Mouse (Mus musculus) hindbrain, postnatal 0 days (tissue): ENCODE measurements around the gene Bcl9. TPM values are rescaled to one million over a fixed set of nuclear protein-coding genes. Genes with fewer than 3 reads are reported as not detected.
A peak's percentile ranks its signal among the peaks of the same experiment; 100 is the strongest.

ENCODE experiments used
- ATAC-seq: fragments of 200-750 bp; cut with Nextera tagmentation; 2 replicates; pipeline ENCODE4 v1.8.0; 2017; ENCODE audit warnings: mild to moderate bottlenecking, moderate TSS enrichment, moderate library complexity
- DNase-seq: peaks from one replicate; pipeline ENCODE4 v3.0.0-alpha.2; 2015; ENCODE audit warnings: low spot score
- H3K27ac ChIP-seq: fragments of 300-500 bp; sonication (generic); 2 replicates; pipeline ENCODE4 v1.5.1; 2014; ENCODE audit warnings: mild to moderate bottlenecking
- H3K27me3 ChIP-seq: fragments of 300-500 bp; sonication (generic); 2 replicates; pipeline ENCODE4 v1.6.1; 2014; ENCODE audit warnings: low read length, mixed read lengths; ENCODE audit not compliant: insufficient read depth
- H3K36me3 ChIP-seq: fragments of 300-500 bp; sonication (generic); 2 replicates; pipeline ENCODE4 v1.6.1; 2014; ENCODE audit warnings: low read length, mixed read lengths; ENCODE audit not compliant: insufficient read depth
- H3K4me1 ChIP-seq: fragments of 300-500 bp; sonication (generic); 2 replicates; pipeline ENCODE4 v1.6.1; 2014; ENCODE audit warnings: antibody characterized with exemption, low read length, mixed read lengths; ENCODE audit not compliant: insufficient read depth
- H3K4me2 ChIP-seq: fragments of 300-500 bp; sonication (generic); 2 replicates; pipeline ENCODE4 v1.6.1; 2014; ENCODE audit warnings: low read depth, mild to moderate bottlenecking, low read length, moderate library complexity, mixed read lengths
- H3K4me3 ChIP-seq: fragments of 300-500 bp; sonication (generic); 2 replicates; pipeline ENCODE4 v1.5.1; 2014; ENCODE audit warnings: low read length
- H3K9ac ChIP-seq: fragments of 300-500 bp; sonication (generic); replicated peaks from 2 replicates; pipeline ENCODE4 v1.6.1; 2014; ENCODE audit warnings: mild to moderate bottlenecking, low read length, moderate library complexity, mixed read lengths
- H3K9me3 ChIP-seq: fragments of 300-500 bp; sonication (generic); 2 replicates; pipeline ENCODE4 v1.6.1; 2016; ENCODE audit warnings: low read length, mixed read lengths
- CTCF ChIP-seq: IDR thresholded peaks from 2 replicates; pipeline ENCODE4 v1.5.1; 2016; ENCODE audit warnings: antibody characterized with exemption, control low read depth, low read depth
- whole genome bisulfite sequencing: fragments of 180-500 bp; shearing (Covaris S2); extraction: QIAGEN DNeasy Blood & Tissue Kit; methylation state at CpG from one replicate; pipeline ENCODE4 v1.1.7; 2014; 5-methylcytosine and 5-hydroxymethylcytosine counted together
- polyA plus RNA-seq: library from polyadenylated mRNA; unstranded; fragments of >200 nt; fragmentation: Nextera tagmentation; extraction: Ambion mirVana; gene quantifications from 2 replicates; pipeline ENCODE4 v1.2.1, GENCODE M21; 2015
- total RNA-seq: library from RNA; depleted of rRNA; stranded (reverse); fragments of >200 nt; gene quantifications from 2 replicates; pipeline ENCODE4 v1.2.3, GENCODE M21; 2014

Bcl9 gene
- total and polyA plus RNA-seq, 2 experiments from 2014 or later, result 30.3 to 53.8 TPM

DNA sequence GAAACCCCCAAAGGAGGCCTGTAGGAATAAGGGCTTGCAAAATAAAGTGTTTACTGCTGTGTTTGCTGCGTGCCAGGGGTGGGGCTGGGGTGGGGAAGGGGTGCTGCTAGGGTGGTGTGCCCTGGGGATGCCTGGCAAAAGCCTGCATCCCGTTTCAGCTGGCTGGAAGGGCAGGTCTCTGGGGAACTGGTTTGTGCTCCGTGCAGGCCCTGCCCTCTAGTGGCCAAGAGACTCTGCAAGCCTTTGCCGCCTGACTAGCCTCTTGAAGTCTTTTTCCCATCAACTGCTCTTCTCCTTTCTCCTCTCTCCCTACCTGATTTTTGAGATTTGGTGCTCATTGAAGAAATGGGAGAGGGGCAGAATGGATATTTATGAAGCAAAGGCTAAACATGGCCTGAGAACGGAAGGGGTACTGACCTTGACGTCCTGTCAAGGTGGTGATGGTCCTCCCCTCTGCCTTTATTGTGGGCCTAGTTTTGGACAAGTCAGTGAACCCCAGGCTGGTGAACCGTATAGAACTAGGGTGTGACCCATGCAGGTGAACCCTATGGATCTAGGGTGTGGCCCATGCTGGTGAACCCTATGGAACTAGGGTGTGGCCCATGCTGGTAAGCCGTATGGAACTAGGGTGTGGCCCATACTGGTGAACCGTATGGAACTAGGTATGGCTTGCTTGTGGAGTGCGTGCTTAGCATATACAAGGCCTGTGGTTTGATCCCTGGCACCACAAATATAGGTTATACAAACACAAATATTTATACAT lies 112.4 kb downstream of the Bcl9 start:
- ATAC-seq (peak; percentile 48; the same call in 1 of the 2 replicates), DNase-seq (peak; percentile 92)
- peaks cover 4% of the 10 kb centered on the region; the same call in 1 of the 2 replicates for H3K4me1 ChIP-seq
- H3K9ac ChIP-seq, result no peak overlapping the region
- H3K4me3 ChIP-seq, result no peak overlapping the region
- TF ChIP-seq CTCF, result peak; percentile 91
- no peaks in the 10 kb centered on the region for H3K9me3 ChIP-seq
- H3K27me3 ChIP-seq, result no peaks in the 10 kb centered on the region
- H3K36me3 ChIP-seq, result no peaks in the 10 kb centered on the region
- WGBS, result 47% methylated on average over 10 of the region's 10 CpGs
- H3K4me2 ChIP-seq, result no peak overlapping the region
- no peak overlapping the region for H3K27ac ChIP-seq

DNA sequence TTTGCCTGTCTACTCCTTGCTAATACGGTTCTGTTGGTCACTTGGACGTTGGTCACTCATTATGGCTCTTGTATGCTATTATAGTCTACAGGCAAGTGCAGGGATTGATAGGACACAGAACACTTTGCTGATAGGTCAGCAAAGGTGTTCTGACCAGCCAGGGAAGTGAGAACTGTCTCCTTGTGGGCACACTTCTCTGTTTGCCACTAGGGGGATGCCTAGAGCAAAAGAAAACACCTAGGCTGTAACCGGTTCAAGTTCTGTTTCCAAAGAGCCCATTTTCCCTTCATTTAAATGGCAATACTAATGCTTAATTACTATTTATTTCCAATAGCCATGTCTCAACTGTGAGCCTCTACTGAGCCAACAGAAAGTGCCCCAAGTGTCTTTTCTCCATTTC lies 113.9 kb downstream of the Bcl9 start:
- no peaks in the 10 kb centered on the region for H3K36me3 ChIP-seq
- WGBS, result 43% methylated on average over 3 of the region's 3 CpGs
- H3K27ac ChIP-seq, result no peak overlapping the region
- no peaks in the 10 kb centered on the region for H3K27me3 ChIP-seq
- H3K4me3 ChIP-seq, result no peak overlapping the region
- H3K9me3 ChIP-seq, result no peaks in the 10 kb centered on the region
- DNase-seq (no peak), ATAC-seq (no peak)
- H3K4me2 ChIP-seq, result no peak overlapping the region
- TF ChIP-seq CTCF, result peak; percentile 60
- H3K4me1 ChIP-seq, result peaks cover 8% of the 10 kb centered on the region; the same call in 1 of the 2 replicates
- H3K9ac ChIP-seq, result no peak overlapping the region

DNA sequence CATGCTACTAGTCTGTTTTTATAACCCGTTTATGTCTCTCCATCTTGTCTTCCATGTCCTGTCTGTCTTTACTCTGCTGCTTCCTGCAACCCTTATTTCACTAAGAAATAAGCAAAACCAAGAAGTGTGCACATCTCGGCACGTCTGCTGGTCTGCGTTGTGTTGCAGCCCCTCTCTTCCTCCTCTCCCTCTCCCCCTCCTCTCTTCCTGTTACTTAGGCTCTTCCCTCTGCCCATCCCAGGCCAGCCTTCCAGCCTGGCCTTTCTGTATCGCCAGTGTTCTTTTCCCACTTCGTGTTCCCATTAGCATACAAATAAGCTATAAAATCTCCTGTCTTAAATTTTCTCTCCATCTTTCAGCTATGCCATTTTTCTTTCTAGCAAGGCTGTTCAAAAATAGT lies 117.2 kb downstream of the Bcl9 start:
- DNase-seq (no peak), ATAC-seq (no peak)
- H3K9ac ChIP-seq, result 0 out of 2 replicates have a peak overlapping the region, but pooled peaks have one; percentile 1
- 0 out of 2 replicates have a peak overlapping the region, but pooled peaks have one; percentile 14 for H3K4me2 ChIP-seq
- H3K4me3 ChIP-seq, result no peak overlapping the region
- H3K4me1 ChIP-seq, result peaks cover 8% of the 10 kb centered on the region; the same call in 1 of the 2 replicates
- no peaks in the 10 kb centered on the region for H3K36me3 ChIP-seq
- WGBS, result 33% methylated on average over 6 of the region's 6 CpGs
- H3K27ac ChIP-seq, result peak overlapping the region; percentile 17; the same call in 1 of the 2 replicates
- TF ChIP-seq CTCF, result no peak
- H3K27me3 ChIP-seq, result no peaks in the 10 kb centered on the region
- H3K9me3 ChIP-seq, result no peaks in the 10 kb centered on the region

DNA sequence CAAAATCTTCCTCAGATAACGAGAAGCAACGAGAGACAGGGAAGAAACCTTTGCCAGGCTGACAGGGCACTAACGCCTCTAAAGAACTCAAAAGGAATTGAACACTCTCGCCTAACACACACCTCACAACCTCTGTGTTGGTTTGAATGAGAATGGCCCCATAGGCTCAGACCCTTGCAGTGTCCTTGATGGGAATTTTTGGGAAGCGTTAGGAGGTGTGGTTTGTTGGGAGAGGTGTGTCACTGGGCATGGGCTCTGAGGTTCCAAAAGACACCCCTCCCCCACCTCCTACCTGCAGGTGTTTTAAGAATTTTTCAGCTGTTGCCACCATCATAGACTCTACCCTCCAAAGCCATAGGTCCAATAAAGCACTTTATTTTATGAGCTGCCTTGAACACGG lies 118.8 kb downstream of the Bcl9 start:
- TF ChIP-seq CTCF, result no peak
- Histone ChIP-seq H3K9ac (no peak overlapping the region), H3K4me1 (peaks cover 8% of the 10 kb centered on the region; the same call in 1 of the 2 replicates), H3K36me3 (no peaks in the 10 kb centered on the region), H3K4me2 (no peak overlapping the region), H3K27ac (no peak overlapping the region), H3K27me3 (no peaks in the 10 kb centered on the region), H3K4me3 (no peak overlapping the region), H3K9me3 (no peaks in the 10 kb centered on the region)
- no peak for ATAC-seq
- DNase-seq, result no peak
- 75% methylated on average over 6 of the region's 6 CpGs for WGBS

DNA sequence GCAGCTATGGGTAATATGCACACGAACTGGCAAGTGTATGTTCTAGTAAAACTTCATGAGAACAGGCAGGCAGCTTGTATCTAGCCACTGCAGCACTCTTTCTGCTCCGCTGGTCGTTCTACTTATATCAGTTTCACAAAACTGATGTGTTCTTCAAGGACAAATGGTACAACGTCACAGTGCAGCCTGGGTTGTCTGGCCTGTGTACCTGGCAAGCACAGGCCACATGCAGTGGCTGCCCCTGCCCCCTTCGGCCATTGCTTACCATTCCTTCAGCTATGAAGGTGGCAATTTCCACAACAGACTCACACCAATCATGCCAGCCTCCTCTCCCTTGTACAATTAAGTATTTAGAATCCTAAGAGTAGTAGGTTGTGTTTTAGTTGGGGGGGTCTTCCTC lies 125.1 kb downstream of the Bcl9 start:
- no peak for TF ChIP-seq CTCF
- Histone ChIP-seq H3K4me3 (no peak overlapping the region), H3K9me3 (no peaks in the 10 kb centered on the region), H3K36me3 (no peaks in the 10 kb centered on the region), H3K9ac (no peak overlapping the region), H3K27me3 (no peaks in the 10 kb centered on the region), H3K4me1 (no peaks in the 10 kb centered on the region), H3K4me2 (no peak overlapping the region), H3K27ac (no peak overlapping the region)
- ATAC-seq (0 out of 2 replicates have a peak, but pooled peaks have one; percentile 27), DNase-seq (peak; percentile 13)
- 72% methylated on average over 5 of the region's 5 CpGs for WGBS

DNA sequence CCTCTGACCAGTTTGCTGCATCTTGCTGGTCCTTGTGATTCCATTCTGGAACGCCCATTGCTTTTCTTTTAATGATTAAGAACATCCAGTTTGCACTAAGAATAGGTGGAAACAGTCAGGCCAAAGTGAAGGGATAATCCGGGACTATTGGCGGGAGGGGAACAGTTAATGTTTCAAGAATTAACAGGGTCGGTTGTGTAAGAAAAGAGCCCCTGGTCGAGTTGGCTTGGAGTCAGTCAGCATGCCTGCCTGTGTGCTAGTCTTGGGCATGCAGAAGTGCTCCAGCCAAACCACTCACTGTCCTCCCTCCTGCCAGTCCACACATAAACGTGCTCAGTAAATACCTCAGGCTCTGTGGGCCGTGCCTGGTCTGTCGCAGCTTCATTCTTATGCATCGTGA lies 125.5 kb downstream of the Bcl9 start:
- Histone ChIP-seq H3K27me3 (no peaks in the 10 kb centered on the region), H3K9me3 (no peaks in the 10 kb centered on the region), H3K9ac (no peak overlapping the region), H3K4me2 (no peak overlapping the region), H3K27ac (peak overlapping the region; percentile 43; the same call in 1 of the 2 replicates), H3K4me1 (no peaks in the 10 kb centered on the region), H3K4me3 (no peak overlapping the region), H3K36me3 (no peaks in the 10 kb centered on the region)
- DNase-seq (no peak), ATAC-seq (0 out of 2 replicates have a peak, but pooled peaks have one; percentile 32)
- 50% methylated on average over 9 of the region's 9 CpGs for WGBS
- TF ChIP-seq CTCF, result no peak

DNA sequence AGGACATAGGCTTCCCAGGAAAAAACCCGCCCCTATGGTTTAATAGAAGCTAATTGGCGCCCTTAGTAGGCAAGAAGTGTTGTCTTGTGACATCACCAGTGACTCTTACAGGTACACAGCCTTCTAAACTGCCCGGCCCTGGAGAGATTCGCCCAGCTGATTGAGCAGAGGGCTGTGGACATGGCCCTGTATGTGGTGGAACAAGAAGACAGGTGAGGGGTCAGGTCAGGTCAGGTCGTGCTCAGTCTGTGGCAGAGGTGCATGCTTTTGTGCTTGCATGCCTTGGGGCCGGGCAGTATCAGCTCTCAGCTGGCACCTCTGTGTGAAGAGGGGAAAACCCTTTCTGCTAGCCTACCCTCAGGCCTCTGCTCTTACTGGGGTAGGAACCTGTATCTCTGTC lies 126.2 kb downstream of the Bcl9 start:
- TF ChIP-seq CTCF, result no peak
- H3K27me3 ChIP-seq, result no peaks in the 10 kb centered on the region
- no peaks in the 10 kb centered on the region for H3K9me3 ChIP-seq
- DNase-seq (no peak), ATAC-seq (no peak)
- H3K4me2 ChIP-seq, result no peak overlapping the region
- no peaks in the 10 kb centered on the region for H3K4me1 ChIP-seq
- no peak overlapping the region for H3K4me3 ChIP-seq
- peak overlapping the region; percentile 43; the same call in 1 of the 2 replicates for H3K27ac ChIP-seq
- no peak overlapping the region for H3K9ac ChIP-seq
- H3K36me3 ChIP-seq, result no peaks in the 10 kb centered on the region
- WGBS, result 75% methylated on average over 6 of the region's 6 CpGs
